In the genomic region with DNA sequence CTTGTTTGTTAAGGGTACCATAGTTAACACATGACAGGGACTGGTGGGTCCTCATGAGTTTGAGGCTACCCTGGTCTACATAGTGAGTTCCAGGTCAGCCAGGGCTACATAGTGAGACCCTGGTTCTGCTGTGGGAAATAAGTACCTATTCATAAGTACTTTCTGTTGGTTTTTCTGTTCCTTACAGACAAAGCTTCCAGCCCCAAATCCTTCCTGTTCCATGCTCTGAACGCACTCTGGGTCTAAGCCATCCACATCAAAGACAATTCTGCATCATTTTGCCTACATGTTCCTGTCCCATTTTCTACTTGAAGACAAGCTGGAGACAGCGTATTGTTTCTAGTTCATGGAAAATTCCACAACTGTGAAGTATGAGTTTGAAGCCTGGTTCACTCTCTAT, we compare ENCODE assay signal across 13 mouse cellular contexts.
"Had no signal": no experiment of that assay in that cellular context is flagged by ENCODE, and none has a peak within 500 bp of the region (broad histone marks: within the 10 kb centered on the region; RNA-seq: fewer than 3 reads in every experiment).

No protein-coding gene starts in this region.

- ATAC-seq: lung, postnatal 0 days; midbrain, embryonic 13.5 days; midbrain, embryonic 15.5 days had no signal

- H3K27ac ChIP-seq: lung, embryonic 15.5 days; macrophage; midbrain, embryonic 13.5 days; midbrain, embryonic 15.5 days; neural tube, embryonic 12.5 days had no signal

- H3K4me3 ChIP-seq: lung, embryonic 15.5 days; megakaryocyte, embryonic 14.5 days; midbrain, embryonic 13.5 days; midbrain, embryonic 15.5 days; neural tube, embryonic 12.5 days had no signal

- H3K36me3 ChIP-seq: lung, embryonic 15.5 days; midbrain, embryonic 13.5 days; midbrain, embryonic 15.5 days; neural tube, embryonic 12.5 days had no signal

- H3K27me3 ChIP-seq: lung, embryonic 15.5 days; neural tube, embryonic 12.5 days had no signal

- H3K4me2 ChIP-seq: lung, embryonic 15.5 days; midbrain, embryonic 11.5 days; midbrain, embryonic 13.5 days; midbrain, embryonic 15.5 days; neural tube, embryonic 12.5 days had no signal

- H3K4me1 ChIP-seq: midbrain, embryonic 15.5 days had no signal

- H3K9ac ChIP-seq: lung, embryonic 15.5 days; midbrain, embryonic 13.5 days; midbrain, embryonic 15.5 days; neural tube, embryonic 12.5 days had no signal

- DNase-seq: lung, adult 2 months; lung, postnatal 14 days; lung, postnatal 36 days; right cerebral cortex, postnatal 14 days; spleen, adult 18-20 months had no signal

- H3K9me3 ChIP-seq: lung, embryonic 15.5 days; megakaryocyte, embryonic 14.5 days; midbrain, embryonic 13.5 days; midbrain, embryonic 15.5 days; neural tube, embryonic 12.5 days had no signal
